Mouse (Mus musculus) limb, embryonic 14.5 days (tissue): ENCODE measurements at regions not wholly inside any gene's neighbourhood (a gene's known extent, or its start where the extent isn't known, plus 50 kb on each side); places are given as distances from the start of the nearest gene placed in this dataset.
A peak's percentile ranks its signal among the peaks of the same experiment; 100 is the strongest.

Experiments used
- ATAC-seq: fragments of 200-750 bp; cut with Nextera tagmentation; 2 replicates; pipeline ENCODE4 v1.8.0; 2017; ENCODE audit warnings: low read depth, moderate number of reproducible peaks, moderate TSS enrichment; ENCODE audit not compliant: low FRiP score
- DNase-seq: peaks from one replicate; pipeline ENCODE4 v3.0.0-alpha.2; 2015; ENCODE audit warnings: low spot score
- H3K27ac ChIP-seq: fragments of 300-500 bp; sonication (generic); replicated peaks from 2 replicates; pipeline ENCODE4 v1.5.1; 2014; ENCODE audit warnings: low read depth, mild to moderate bottlenecking, low read length, moderate library complexity, mixed read lengths
- H3K27me3 ChIP-seq: fragments of 300-500 bp; sonication (generic); 2 replicates; pipeline ENCODE4 v1.6.1; 2014; ENCODE audit warnings: low read length, mixed read lengths; ENCODE audit not compliant: control insufficient read depth, insufficient read depth
- H3K36me3 ChIP-seq: fragments of 300-500 bp; sonication (generic); 2 replicates; pipeline ENCODE4 v1.6.1; 2014; ENCODE audit warnings: mild to moderate bottlenecking, low read length, moderate library complexity, mixed read lengths; ENCODE audit not compliant: control insufficient read depth, insufficient read depth
- H3K4me1 ChIP-seq: fragments of 300-500 bp; sonication (generic); 2 replicates; pipeline ENCODE4 v1.6.1; 2014; ENCODE audit warnings: antibody characterized with exemption, low read length, mixed read lengths; ENCODE audit not compliant: control insufficient read depth, insufficient read depth
- H3K4me2 ChIP-seq: fragments of 300-500 bp; sonication (generic); replicated peaks from 2 replicates; pipeline ENCODE4 v1.6.1; 2014; ENCODE audit warnings: low read depth, mild to moderate bottlenecking, low read length, moderate library complexity; ENCODE audit not compliant: severe bottlenecking
- H3K4me3 ChIP-seq: fragments of 300-500 bp; sonication (generic); replicated peaks from 2 replicates; pipeline ENCODE4 v1.5.1; 2014; ENCODE audit warnings: low read length
- H3K9ac ChIP-seq: fragments of 300-500 bp; sonication (generic); 2 replicates; pipeline ENCODE4 v1.6.1; 2014; ENCODE audit warnings: mild to moderate bottlenecking, low read depth, low read length, moderate library complexity; ENCODE audit not compliant: severe bottlenecking
- H3K9me3 ChIP-seq: fragments of 300-500 bp; sonication (generic); 2 replicates; pipeline ENCODE4 v1.6.1; 2016; ENCODE audit warnings: low read length; ENCODE audit not compliant: control insufficient read depth
- POLR2A ChIP-seq: fragments of 200-500 bp; IDR thresholded peaks from 2 replicates; pipeline ENCODE4 v1.8.0; 2012; ENCODE audit warnings: inconsistent platforms, mild to moderate bottlenecking, moderate library complexity, borderline replicate concordance; ENCODE audit not compliant: insufficient read depth, insufficient read length; ENCODE audit errors: extremely low read depth
- WGBS: fragments of 180-500 bp; shearing (Covaris S2); extraction: QIAGEN DNeasy Blood & Tissue Kit; methylation state at CpG from one replicate; pipeline ENCODE4 v1.1.7; 2014; 5-methylcytosine and 5-hydroxymethylcytosine counted together

DNA sequence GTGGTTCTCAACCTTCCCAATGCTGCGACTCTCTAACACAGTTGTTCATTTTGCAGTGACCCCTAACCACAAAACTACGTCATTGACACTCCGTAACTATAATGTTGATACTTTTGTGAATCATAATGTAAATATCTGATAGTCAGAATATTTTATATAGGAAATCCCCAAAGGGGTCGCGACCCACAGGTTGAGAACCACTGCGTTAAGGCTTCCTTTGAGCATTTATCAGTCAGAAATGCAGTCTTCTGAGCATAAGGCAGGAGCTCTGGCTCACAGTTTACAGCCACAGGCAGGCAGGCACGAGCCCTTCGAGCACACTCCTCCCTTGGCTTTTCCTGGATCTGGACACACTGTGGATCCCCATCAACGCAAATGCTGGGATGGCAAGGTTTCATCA, 57.0 kb downstream of the Nxnl2 start:
- Histone ChIP-seq H3K4me3 (no peak overlapping the region), H3K4me1 (peaks cover 16% of the 10 kb centered on the region), H3K27ac (no peak overlapping the region), H3K9me3 (no peaks in the 10 kb centered on the region), H3K36me3 (no peaks in the 10 kb centered on the region), H3K9ac (no peak overlapping the region), H3K4me2 (no peak overlapping the region), H3K27me3 (no peaks in the 10 kb centered on the region)
- ATAC-seq (no peak), DNase-seq (no peak)
- no peak for TF ChIP-seq POLR2A
- 77% methylated on average over 9 of the region's 9 CpGs for WGBS

DNA sequence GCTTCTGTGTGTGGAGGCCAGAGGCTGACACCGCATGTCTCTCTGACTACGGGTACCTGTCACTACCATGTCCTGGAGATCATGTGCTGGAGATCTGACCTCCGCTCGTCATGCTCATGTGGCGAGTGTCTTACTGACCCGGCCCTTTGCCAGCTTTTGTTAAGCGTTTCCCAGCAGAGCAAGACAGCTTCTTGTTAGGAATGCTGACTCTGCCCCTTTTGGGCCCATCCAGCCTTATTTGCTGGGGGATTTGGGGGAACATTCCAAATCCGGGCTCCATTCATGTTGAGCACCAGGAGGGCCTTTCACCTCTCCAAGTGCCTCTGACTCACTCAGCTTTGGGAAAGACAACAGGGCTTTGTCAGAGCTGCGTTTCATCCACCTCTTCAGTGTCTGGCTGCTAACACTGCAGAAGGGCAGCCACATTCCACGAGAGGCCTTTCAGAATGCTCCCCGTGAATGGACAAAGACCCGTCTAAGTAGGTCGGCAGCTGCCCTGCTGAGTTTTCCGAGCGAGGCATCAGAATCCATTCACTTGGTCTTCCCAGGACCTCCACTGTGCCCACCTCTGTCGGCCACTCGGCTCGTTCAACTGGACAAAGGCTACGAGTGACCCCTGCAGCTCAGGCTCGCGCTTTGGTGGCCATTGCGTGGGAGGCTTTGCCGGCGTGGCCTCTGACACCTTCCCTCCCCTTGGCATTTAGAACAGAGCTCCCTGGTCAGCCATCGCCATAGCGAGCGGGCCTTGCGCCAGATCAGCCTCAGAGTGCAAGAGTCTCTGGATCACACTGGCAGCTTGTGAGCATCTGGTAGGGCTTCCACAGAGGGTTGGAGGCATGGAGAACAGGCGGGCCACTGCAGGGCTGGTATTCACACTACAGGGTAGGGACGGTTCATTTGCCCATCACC, 58.3 kb downstream of the Nxnl2 start:
- Histone ChIP-seq H3K27me3 (no peaks in the 10 kb centered on the region), H3K4me3 (no peak overlapping the region), H3K27ac (peak overlapping the region; percentile 58), H3K4me2 (no peak overlapping the region), H3K36me3 (no peaks in the 10 kb centered on the region), H3K9me3 (no peaks in the 10 kb centered on the region), H3K9ac (no peak overlapping the region), H3K4me1 (peaks cover 10% of the 10 kb centered on the region)
- WGBS: 79% methylated on average over 30 of the region's 30 CpGs
- TF ChIP-seq POLR2A: no peak
- ATAC-seq (peak; percentile 44; the same call in 1 of the 2 replicates), DNase-seq (no peak)

DNA sequence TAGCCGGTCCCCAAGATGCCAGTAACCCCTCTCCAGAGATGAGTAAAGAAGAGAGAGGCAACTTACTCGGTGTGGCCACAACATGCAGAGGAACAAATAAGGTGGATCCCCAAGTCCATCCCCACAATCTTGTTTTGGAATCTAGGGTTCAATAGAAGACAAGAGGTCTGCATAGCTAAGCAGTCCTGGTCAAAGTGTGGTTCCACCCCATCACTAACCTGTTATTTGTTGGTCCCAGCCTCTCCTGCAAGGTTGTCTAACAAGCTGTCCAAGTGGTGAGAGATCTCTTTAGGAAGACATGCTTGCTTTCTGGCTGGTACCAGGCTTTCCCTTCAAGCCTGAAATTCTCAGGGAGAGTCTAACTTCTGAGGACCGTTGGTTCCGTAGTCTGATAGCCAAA, 59.0 kb downstream of the Nxnl2 start:
- no peaks in the 10 kb centered on the region for H3K36me3 ChIP-seq
- no peak overlapping the region for H3K4me2 ChIP-seq
- H3K4me3 ChIP-seq: no peak overlapping the region
- DNase-seq (no peak), ATAC-seq (no peak)
- H3K4me1 ChIP-seq: peaks cover 10% of the 10 kb centered on the region
- no peaks in the 10 kb centered on the region for H3K9me3 ChIP-seq
- WGBS: 86% methylated on average over 4 of the region's 4 CpGs
- no peak overlapping the region for H3K9ac ChIP-seq
- no peak for TF ChIP-seq POLR2A
- H3K27ac ChIP-seq: no peak overlapping the region
- H3K27me3 ChIP-seq: no peaks in the 10 kb centered on the region

DNA sequence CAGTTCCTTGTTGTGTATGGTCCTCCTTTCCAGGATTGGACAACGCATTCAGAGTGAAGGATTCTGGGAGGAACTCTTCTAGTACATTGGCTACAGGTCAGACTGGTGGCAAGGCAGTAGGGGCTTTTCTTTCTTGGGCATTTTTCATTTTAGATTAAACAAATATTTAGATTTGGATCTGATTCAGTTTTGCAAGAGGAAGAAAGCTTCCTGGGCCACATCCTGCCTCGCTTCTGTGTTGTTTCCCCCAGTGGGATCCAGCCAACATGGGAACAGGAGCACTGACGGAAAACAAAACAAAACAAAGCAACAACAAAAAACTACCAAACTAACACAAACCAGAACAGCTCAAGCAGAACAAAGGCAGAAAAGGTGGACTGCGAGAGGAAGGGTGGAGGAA, 60.8 kb downstream of the Nxnl2 start:
- 77% methylated on average over 4 of the region's 4 CpGs for WGBS
- Histone ChIP-seq H3K27ac (no peak overlapping the region), H3K4me3 (no peak overlapping the region), H3K9me3 (no peaks in the 10 kb centered on the region), H3K9ac (no peak overlapping the region), H3K4me1 (peaks cover 12% of the 10 kb centered on the region), H3K4me2 (no peak overlapping the region), H3K36me3 (no peaks in the 10 kb centered on the region), H3K27me3 (no peaks in the 10 kb centered on the region)
- ATAC-seq: no peak
- TF ChIP-seq POLR2A: no peak
- no peak for DNase-seq

DNA sequence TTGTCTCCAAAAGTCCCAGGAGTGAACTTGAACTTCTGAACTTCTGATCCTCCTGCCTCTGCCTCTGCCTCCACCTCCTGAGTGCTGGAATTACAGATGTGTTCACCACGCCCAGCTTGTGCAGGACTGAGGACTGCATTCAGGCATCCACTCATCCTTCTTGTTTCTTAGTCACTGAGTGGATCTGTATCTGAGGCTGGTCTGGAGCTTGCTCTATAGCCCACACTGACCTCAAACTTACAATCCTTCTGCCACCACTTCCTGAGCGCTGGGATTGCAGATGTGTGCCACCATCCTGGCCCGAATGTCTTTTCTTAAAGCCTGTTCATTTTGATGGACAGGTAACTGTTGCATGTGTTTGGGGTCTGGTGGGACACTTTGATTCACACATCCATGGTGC, 76.6 kb downstream of the Nxnl2 start:
- H3K4me1 ChIP-seq: no peaks in the 10 kb centered on the region
- H3K9me3 ChIP-seq: no peaks in the 10 kb centered on the region
- no peak for DNase-seq
- 83% methylated on average over 3 of the region's 3 CpGs for WGBS
- no peak for TF ChIP-seq POLR2A
- H3K27me3 ChIP-seq: no peaks in the 10 kb centered on the region
- H3K27ac ChIP-seq: no peak overlapping the region
- no peak for ATAC-seq
- no peak overlapping the region for H3K4me3 ChIP-seq
- H3K9ac ChIP-seq: no peak overlapping the region
- no peak overlapping the region for H3K4me2 ChIP-seq
- H3K36me3 ChIP-seq: no peaks in the 10 kb centered on the region
